Mouse (Mus musculus): Measurements from ENCODE around the gene Itpkb. TPM values are rescaled to one million over a fixed set of nuclear protein-coding genes. Genes with fewer than 3 reads are reported as not detected.

The Itpkb gene
- polyA plus RNA-seq, 1 experiment = 12.5 TPM

DNA sequence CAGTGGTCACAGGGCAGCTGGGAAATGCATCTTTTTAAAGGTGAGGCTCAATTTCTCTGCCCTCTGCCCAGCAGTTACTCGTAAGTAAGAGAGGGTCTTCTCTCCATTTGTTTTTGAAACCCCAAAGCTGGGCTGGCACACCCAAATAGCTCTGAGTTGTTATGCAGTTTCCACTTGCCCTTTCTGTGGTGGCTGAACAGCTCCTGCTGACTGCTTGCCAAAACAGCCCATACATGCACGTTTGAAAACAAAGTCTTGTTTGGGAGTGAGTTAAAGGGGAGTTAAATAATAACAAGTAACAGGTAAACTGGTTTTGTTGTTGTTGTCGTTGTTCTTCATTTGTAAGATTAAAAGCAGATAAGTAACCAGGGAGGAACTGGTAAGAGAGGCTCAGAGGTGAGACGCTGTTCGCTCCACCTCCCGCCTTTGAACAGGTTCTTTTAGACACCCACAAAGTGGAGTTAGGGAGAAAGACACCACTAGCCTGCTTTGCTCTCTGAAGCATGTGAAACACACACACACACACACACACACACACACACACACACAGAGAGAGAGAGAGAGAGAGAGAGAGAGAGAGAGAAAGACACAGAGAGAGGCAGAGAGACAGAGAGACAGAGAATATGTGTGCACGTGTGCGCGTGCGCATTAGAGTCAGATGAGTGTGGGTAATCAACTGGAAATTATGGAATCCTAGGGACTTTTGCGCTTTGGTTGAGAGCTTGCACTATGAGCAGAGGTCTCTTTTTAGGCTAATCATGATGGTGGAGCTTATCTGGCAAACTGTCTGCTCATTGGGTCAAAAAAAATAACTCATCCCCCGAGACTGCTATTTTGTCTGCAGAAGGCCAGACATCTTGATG lies 5.5 kb downstream of the Itpkb start:
- TF ChIP-seq POLR2A (IDR thresholded peaks at IDR 0.05; ENCODE audit: low read depth, low read length) = no peak
- no peak for TF ChIP-seq CTCF (IDR thresholded peaks at IDR 0.05; ENCODE audit: borderline replicate concordance, insufficient read depth, low read length)
- Histone ChIP-seq H3K4me1 (ENCODE audit: control insufficient read depth, insufficient read depth, low read length) (no peaks in the 10 kb centered on the region), H3K4me3 (ENCODE audit: insufficient read depth, low read length) (no peak overlapping the region), H3K27ac (ENCODE audit: insufficient read depth, low read length) (no peak overlapping the region)

DNA sequence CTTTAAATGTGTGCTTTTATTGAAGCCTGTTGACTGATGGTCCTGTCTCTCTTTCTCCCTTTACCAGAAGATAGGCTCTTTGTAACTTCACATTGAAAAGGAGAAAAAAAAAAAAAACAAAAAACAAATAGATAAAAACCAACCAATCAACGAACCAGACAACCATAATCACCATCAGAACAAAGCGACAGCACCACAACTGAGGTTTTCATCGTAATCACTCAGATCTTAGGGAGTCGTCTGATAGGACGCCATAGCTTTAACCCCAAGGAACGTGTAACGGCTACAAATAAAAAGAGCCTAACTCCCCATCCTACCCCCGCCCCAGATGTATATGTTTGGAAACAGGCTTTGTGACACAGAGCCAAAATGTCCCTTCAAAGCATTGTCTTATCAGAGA lies 8.1 kb downstream of the Itpkb start:
- Histone ChIP-seq H3K4me3 (ENCODE audit: insufficient read depth, low read length) (no peak overlapping the region), H3K27ac (ENCODE audit: insufficient read depth, low read length) (no peak overlapping the region), H3K4me1 (ENCODE audit: control insufficient read depth, insufficient read depth, low read length) (no peaks in the 10 kb centered on the region)
- TF ChIP-seq CTCF (IDR thresholded peaks at IDR 0.05; ENCODE audit: borderline replicate concordance, insufficient read depth, low read length) (no peak), POLR2A (IDR thresholded peaks at IDR 0.05; ENCODE audit: low read depth, low read length) (no peak)

GRCm38 (mm10) chr1:180339143-180339542 lies 8.9 kb downstream of the Itpkb start:
- Histone ChIP-seq H3K4me1 (ENCODE audit: control insufficient read depth, insufficient read depth, low read length) (no peaks in the 10 kb centered on the region), H3K27ac (ENCODE audit: insufficient read depth, low read length) (no peak overlapping the region)
- no peak for TF ChIP-seq POLR2A (IDR thresholded peaks at IDR 0.05; ENCODE audit: low read depth, low read length)
- no peak for TF ChIP-seq CTCF (IDR thresholded peaks at IDR 0.05; ENCODE audit: borderline replicate concordance, insufficient read depth, low read length)

GRCm38 (mm10) chr1:180342944-180343343 lies 12.7 kb downstream of the Itpkb start:
- H3K4me1 ChIP-seq (ENCODE audit: control insufficient read depth, insufficient read depth, low read length) = no peaks in the 10 kb centered on the region
- H3K4me3 ChIP-seq (ENCODE audit: insufficient read depth, low read length) = no peak overlapping the region
- TF ChIP-seq POLR2A (IDR thresholded peaks at IDR 0.05; ENCODE audit: low read depth, low read length) (no peak), CTCF (IDR thresholded peaks at IDR 0.05; ENCODE audit: borderline replicate concordance, insufficient read depth, low read length) (no peak)
- H3K27ac ChIP-seq (ENCODE audit: insufficient read depth, low read length) = no peak overlapping the region

More at GRCm38 (mm10) chr1:180339143-180339542, 8.9 kb downstream of the Itpkb start:
- H3K4me3 ChIP-seq (ENCODE audit: insufficient read depth, low read length) = no peak overlapping the region

- Histone ChIP-seq H3K4me1 (ENCODE audit: control insufficient read depth, insufficient read depth, low read length) (no peaks in the 10 kb centered on the region), H3K27ac (ENCODE audit: insufficient read depth, low read length) (no peak overlapping the region), H3K4me3 (ENCODE audit: insufficient read depth, low read length) (no peak overlapping the region)
- no peak for TF ChIP-seq POLR2A (IDR thresholded peaks at IDR 0.05; ENCODE audit: low read depth, low read length)
- TF ChIP-seq CTCF (IDR thresholded peaks at IDR 0.05; ENCODE audit: borderline replicate concordance, insufficient read depth, low read length) = no peak
These were observed 13.3 kb downstream of the Itpkb start for GRCm38 (mm10) chr1:180343434-180344210.

DNA sequence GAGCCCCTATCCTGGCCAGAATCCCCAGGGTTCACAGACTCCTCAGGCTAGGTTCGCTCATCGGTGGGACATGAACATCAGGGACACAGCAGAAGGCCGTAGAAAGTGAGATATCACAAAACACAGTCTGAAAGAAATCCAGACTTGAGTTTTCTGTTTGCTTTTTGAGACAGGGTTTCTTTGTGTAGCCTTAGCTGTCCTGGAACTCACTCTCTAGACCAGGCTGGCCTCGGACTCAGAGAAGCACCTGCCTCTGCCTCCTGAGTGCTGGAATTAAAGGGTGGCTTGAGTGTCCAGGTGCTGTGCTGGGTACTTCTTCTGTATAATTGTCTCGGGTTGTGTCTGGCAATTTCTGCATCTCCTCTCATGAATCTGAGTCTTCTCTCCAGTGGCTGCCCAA lies 14.8 kb downstream of the Itpkb start:
- TF ChIP-seq POLR2A (IDR thresholded peaks at IDR 0.05; ENCODE audit: low read depth, low read length) (no peak), CTCF (IDR thresholded peaks at IDR 0.05; ENCODE audit: borderline replicate concordance, insufficient read depth, low read length) (no peak)
- Histone ChIP-seq H3K4me1 (ENCODE audit: control insufficient read depth, insufficient read depth, low read length) (no peaks in the 10 kb centered on the region), H3K4me3 (ENCODE audit: insufficient read depth, low read length) (no peak overlapping the region), H3K27ac (ENCODE audit: insufficient read depth, low read length) (no peak overlapping the region)

DNA sequence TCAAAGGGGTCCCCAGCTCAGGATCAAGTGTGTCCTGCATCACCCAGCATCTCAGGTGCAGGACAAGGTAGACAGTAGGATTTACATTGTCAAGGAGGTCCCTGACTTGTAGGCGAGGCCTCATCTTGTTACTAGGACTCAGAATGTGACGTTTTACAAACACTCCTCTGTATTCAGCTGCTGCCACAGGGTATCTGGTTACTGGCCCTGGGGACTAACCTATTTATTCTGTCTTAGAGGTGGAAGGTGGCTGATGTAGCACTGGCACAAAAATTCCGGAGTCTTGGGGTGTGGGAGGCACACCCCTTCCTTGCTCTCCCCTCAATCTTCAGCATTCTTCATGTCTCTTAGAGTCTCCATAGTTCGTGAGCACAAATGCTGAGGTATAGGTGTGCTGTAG lies 16.8 kb downstream of the Itpkb start:
- TF ChIP-seq POLR2A (IDR thresholded peaks at IDR 0.05; ENCODE audit: low read depth, low read length) (no peak), CTCF (IDR thresholded peaks at IDR 0.05; ENCODE audit: borderline replicate concordance, insufficient read depth, low read length) (no peak)
- H3K4me1 ChIP-seq (ENCODE audit: control insufficient read depth, insufficient read depth, low read length) = no peaks in the 10 kb centered on the region
- H3K4me3 ChIP-seq (ENCODE audit: insufficient read depth, low read length) = no peak overlapping the region
- no peak overlapping the region for H3K27ac ChIP-seq (ENCODE audit: insufficient read depth, low read length)

GRCm38 (mm10) chr1:180347907-180348306 lies 17.6 kb downstream of the Itpkb start:
- Histone ChIP-seq H3K4me1 (ENCODE audit: control insufficient read depth, insufficient read depth, low read length) (no peaks in the 10 kb centered on the region), H3K27ac (ENCODE audit: insufficient read depth, low read length) (no peak overlapping the region), H3K4me3 (ENCODE audit: insufficient read depth, low read length) (no peak overlapping the region)
- TF ChIP-seq CTCF (IDR thresholded peaks at IDR 0.05; ENCODE audit: borderline replicate concordance, insufficient read depth, low read length) = no peak
- no peak for TF ChIP-seq POLR2A (IDR thresholded peaks at IDR 0.05; ENCODE audit: low read depth, low read length)

GRCm38 (mm10) chr1:180349090-180349489 lies 18.8 kb downstream of the Itpkb start:
- H3K4me1 ChIP-seq (ENCODE audit: control insufficient read depth, insufficient read depth, low read length) = no peaks in the 10 kb centered on the region
- H3K4me3 ChIP-seq (ENCODE audit: insufficient read depth, low read length) = no peak overlapping the region
- TF ChIP-seq POLR2A (IDR thresholded peaks at IDR 0.05; ENCODE audit: low read depth, low read length) = no peak
- no peak overlapping the region for H3K27ac ChIP-seq (ENCODE audit: insufficient read depth, low read length)

DNA sequence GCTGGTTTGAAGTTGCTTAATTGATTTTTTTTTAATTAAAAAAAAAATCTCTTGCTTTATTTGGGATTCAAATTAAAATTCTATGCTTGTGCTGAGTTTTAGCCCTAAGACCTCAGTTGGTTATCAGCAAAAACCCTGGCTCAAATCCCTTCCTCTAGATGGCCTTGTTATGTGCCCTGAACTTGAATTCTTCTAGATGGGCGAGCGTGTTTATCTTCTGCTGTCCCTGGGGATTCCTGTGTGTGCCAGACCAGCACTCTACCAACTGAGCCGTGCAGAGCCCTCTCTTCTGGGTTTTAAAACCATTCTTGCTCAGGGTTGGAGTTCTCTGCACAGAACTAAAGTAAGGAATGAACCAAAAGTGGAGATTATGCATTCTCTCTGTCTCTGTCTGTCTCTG lies 22.0 kb downstream of the Itpkb start:
- TF ChIP-seq POLR2A (IDR thresholded peaks at IDR 0.05; ENCODE audit: low read depth, low read length) (no peak), CTCF (IDR thresholded peaks at IDR 0.05; ENCODE audit: borderline replicate concordance, insufficient read depth, low read length) (no peak)
- Histone ChIP-seq H3K4me3 (ENCODE audit: insufficient read depth, low read length) (no peak overlapping the region), H3K4me1 (ENCODE audit: control insufficient read depth, insufficient read depth, low read length) (no peaks in the 10 kb centered on the region), H3K27ac (ENCODE audit: insufficient read depth, low read length) (no peak overlapping the region)
